Mouse (Mus musculus) heart, postnatal 4 days (tissue): Measurements from ENCODE around the gene Serpina3k. TPM values are rescaled to one million over a fixed set of nuclear protein-coding genes. Genes with fewer than 3 reads are reported as not detected.
"Not testable (repeated sequence)": the region's sequence is repeated elsewhere in the genome, so short reads cannot be mapped to it uniquely, and the experiment has no call there.

Experiments used
- DNase-seq: peaks from one replicate; pipeline ENCODE4 v3.0.0; 2021
- total RNA-seq, 2 experiments: library from RNA; stranded (reverse); gene quantifications; 2 replicates each; pipeline ENCODE4 v1.2.3; 2021

Gene Serpina3k
- total RNA-seq, 2 experiments from 2014 or later: 0.12 TPM; not detected in 1

GRCm38 (mm10) chr12:104391057-104391456, 52.8 kb downstream of the Serpina3k start:
- DNase-seq: not testable (repeated sequence)

Other genes starting within 250 kb of the Serpina3k start
- gene Serpina5, start 237.4 kb upstream of the Serpina3k start, total RNA-seq: not detected
- gene Serpina3a, start 225.8 kb upstream of the Serpina3k start, total RNA-seq: not detected
- gene Serpina3b, start 210.5 kb upstream of the Serpina3k start, total RNA-seq: not detected
- under 1 TPM in 1 of 2 experiments, not detected in 1; 0.17 TPM for gene Serpina3c, start 184.6 kb upstream of the Serpina3k start, total RNA-seq
- not detected for gene Serpina3f, start 123.9 kb upstream of the Serpina3k start, total RNA-seq
- gene Serpina3g, start 102.2 kb upstream of the Serpina3k start, total RNA-seq: 1 to 10 TPM in 1 of 2 experiments, under 1 TPM in 1; 0.83 to 1.7 TPM
- gene Serpina3i, start 75.4 kb upstream of the Serpina3k start, total RNA-seq: 1 to 10 TPM in 1 of 2 experiments, under 1 TPM in 1; 0.31 to 1.0 TPM
- gene Serpina3j, start 23.9 kb upstream of the Serpina3k start, total RNA-seq: not detected
- gene Serpina3m, start within 50 bp of the Serpina3k start, total RNA-seq: not detected
- gene Serpina3n, start 68.2 kb downstream of the Serpina3k start, total RNA-seq: under 1 TPM; 0.50 to 0.54 TPM
- under 1 TPM in 1 of 2 experiments, not detected in 1; 0.20 TPM for gene Gsc, start 134.8 kb downstream of the Serpina3k start, total RNA-seq